Mouse (Mus musculus) heart, adult 2 months (tissue): ENCODE data around the gene Gm10024. TPM values are rescaled to one million over a fixed set of nuclear protein-coding genes. Genes with fewer than 3 reads are reported as not detected.
A peak's percentile ranks its signal among the peaks of the same experiment; 100 is the strongest.
"Not testable (repeated sequence)": the region's sequence is repeated elsewhere in the genome, so short reads cannot be mapped to it uniquely, and the experiment has no call there.

ENCODE experiments used
- DNase-seq, 2 experiments: peaks; one replicate each; pipeline ENCODE4 v3.0.0; 2021
- H3K27ac ChIP-seq: fragments of 200-600 bp; 2 replicates; pipeline ENCODE4 v1.8.1; 2022
- H3K27me3 ChIP-seq: fragments of 200-500 bp; 2 replicates; pipeline ENCODE4 v1.6.1; 2012; ENCODE audit warnings: mild to moderate bottlenecking, low read length, inconsistent platforms, mixed read lengths; ENCODE audit not compliant: control insufficient read depth, insufficient read depth
- H3K36me3 ChIP-seq: fragments of 200-500 bp; 2 replicates; pipeline ENCODE4 v1.6.1; 2012; ENCODE audit warnings: low read length, inconsistent platforms; ENCODE audit not compliant: control insufficient read depth, insufficient read depth
- H3K4me1 ChIP-seq: fragments of 200-500 bp; 2 replicates; pipeline ENCODE4 v1.6.1; 2011; ENCODE audit warnings: low read length; ENCODE audit not compliant: control insufficient read depth, insufficient read depth
- H3K4me3 ChIP-seq: fragments of 200-600 bp; 2 replicates; pipeline ENCODE4 v1.8.1; 2022
- H3K79me2 ChIP-seq: fragments of 200-500 bp; replicated peaks from 2 replicates; pipeline ENCODE4 v1.6.1; 2012; ENCODE audit warnings: mild to moderate bottlenecking, inconsistent platforms, low read length, moderate library complexity, mixed read lengths; ENCODE audit not compliant: control insufficient read depth, insufficient read depth
- H3K9ac ChIP-seq: fragments of 200-500 bp; 2 replicates; pipeline ENCODE4 v1.6.1; 2012; ENCODE audit warnings: low read depth, mild to moderate bottlenecking, control low read depth, inconsistent platforms, low read length, mixed read lengths
- CTCF ChIP-seq: fragments of 200-600 bp; IDR thresholded peaks from 2 replicates; pipeline ENCODE4 v1.8.1; 2022; ENCODE audit warnings: antibody characterized with exemption, mild to moderate bottlenecking, moderate library complexity
- EP300 ChIP-seq: fragments of 200-500 bp; IDR thresholded peaks from 2 replicates; pipeline ENCODE4 v1.6.1; 2011; ENCODE audit warnings: low read depth, low read length, control low read depth; ENCODE audit not compliant: insufficient read depth
- POLR2A ChIP-seq: fragments of 200-500 bp; IDR thresholded peaks from 2 replicates; pipeline ENCODE4 v1.6.1; 2011; ENCODE audit warnings: mild to moderate bottlenecking, low read depth, low read length, control low read depth; ENCODE audit not compliant: insufficient read depth
- WGBS: fragments of 180-500 bp; shearing (Covaris S2); methylation state at CpG from one replicate; pipeline ENCODE4 v1.1.7; 2018; 5-methylcytosine and 5-hydroxymethylcytosine counted together
- intact Hi-C: fragments of 180-260 bp; cut with DNase I; formaldehyde crosslinking; loops from one replicate; pipeline ENCODE4 v1.15.1; 2025
- polyA plus RNA-seq: library from polyadenylated mRNA; depleted of rRNA; stranded (reverse); fragments of >200 nt; gene quantifications from 2 replicates; pipeline ENCODE4 v1.2.3, GENCODE M21; 2012
- total RNA-seq, 2 experiments: library from RNA; stranded (reverse); gene quantifications; 2 replicates each; pipeline ENCODE4 v1.2.3; 2021

Gm10024 gene
- total and polyA plus RNA-seq, 3 experiments: not detected

DNA sequence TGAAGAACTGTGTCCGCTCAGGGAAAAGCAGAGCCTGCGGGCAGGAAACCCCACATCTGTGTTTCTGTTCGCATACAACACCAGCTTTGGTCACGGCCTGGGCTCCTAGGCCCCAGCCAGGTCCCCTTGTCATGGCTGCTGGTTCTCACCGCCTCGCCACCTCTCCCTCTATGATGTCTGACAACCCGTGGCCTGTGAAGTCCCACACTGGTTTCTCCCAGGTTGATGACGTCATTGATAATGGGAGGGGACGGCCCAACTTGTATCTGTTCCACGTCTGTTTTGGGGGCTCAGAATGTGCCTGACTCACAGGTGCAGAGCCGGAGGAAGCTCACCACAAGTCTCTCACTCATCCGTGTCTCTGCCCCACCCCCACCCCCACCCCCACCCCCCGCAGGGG, 37.5 kb upstream of the Gm10024 start:
- intact Hi-C loops: no loop called here
- DNase-seq: no peak
- Histone ChIP-seq H3K36me3 (no peaks in the 10 kb centered on the region), H3K27ac (no peak overlapping the region), H3K27me3 (peaks cover 6% of the 10 kb centered on the region), H3K4me3 (no peak overlapping the region), H3K4me1 (no peaks in the 10 kb centered on the region), H3K79me2 (no peaks in the 10 kb centered on the region), H3K9ac (no peak overlapping the region)
- TF ChIP-seq CTCF (no peak), EP300 (no peak), POLR2A (no peak)
- WGBS: 60% methylated on average over 13 of the region's 13 CpGs

- WGBS: 1% methylated on average over 35 of the region's 35 CpGs
- no peaks in the 10 kb centered on the region for H3K4me1 ChIP-seq
- H3K36me3 ChIP-seq: no peaks in the 10 kb centered on the region
- no peak for DNase-seq
- H3K79me2 ChIP-seq: no peaks in the 10 kb centered on the region
- peaks cover 6% of the 10 kb centered on the region for H3K27me3 ChIP-seq
- TF ChIP-seq CTCF (no peak), EP300 (no peak), POLR2A (no peak)
- H3K9ac ChIP-seq: no peak overlapping the region
- intact Hi-C loops: no loop called here
- H3K4me3 ChIP-seq: no peak overlapping the region
- no peak overlapping the region for H3K27ac ChIP-seq
Measured at GRCm38 (mm10) chr10:77677562-77677961, 33.7 kb upstream of the Gm10024 start.

DNA sequence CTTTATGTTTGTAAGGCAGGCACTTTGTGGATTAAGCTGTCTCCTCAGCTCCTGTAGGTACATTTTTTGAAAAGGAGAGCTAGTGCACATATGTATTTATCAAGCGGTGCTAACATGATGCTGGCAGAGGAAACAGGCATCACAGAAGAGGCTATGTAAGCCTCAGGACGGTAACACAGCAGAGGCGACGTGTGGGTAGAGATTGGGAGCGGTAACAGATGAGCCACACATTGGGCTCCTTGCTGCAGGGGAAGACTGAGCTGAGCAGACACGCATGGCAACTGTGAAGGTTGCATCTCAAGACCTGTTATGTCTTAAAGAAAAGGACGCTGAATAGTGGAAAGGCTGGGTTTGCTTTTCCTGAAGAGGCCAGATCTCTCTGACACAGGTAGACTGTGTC, 28.3 kb upstream of the Gm10024 start:
- 65% methylated on average over 7 of the region's 7 CpGs for whole genome bisulfite sequencing
- TF ChIP-seq CTCF (no peak), EP300 (no peak), POLR2A (no peak)
- Histone ChIP-seq H3K27me3 (no peaks in the 10 kb centered on the region; the same call in none of the 2 replicates), H3K4me3 (no peak overlapping the region), H3K79me2 (no peaks in the 10 kb centered on the region), H3K4me1 (no peaks in the 10 kb centered on the region), H3K27ac (no peak overlapping the region), H3K9ac (no peak overlapping the region), H3K36me3 (no peaks in the 10 kb centered on the region)
- intact Hi-C loops: no loop called here
- DNase-seq: no peak

GRCm38 (mm10) chr10:77684181-77684580, 27.1 kb upstream of the Gm10024 start:
- Histone ChIP-seq H3K9ac (no peak overlapping the region), H3K4me3 (no peak overlapping the region), H3K27me3 (no peaks in the 10 kb centered on the region; the same call in none of the 2 replicates), H3K79me2 (no peaks in the 10 kb centered on the region), H3K36me3 (no peaks in the 10 kb centered on the region), H3K4me1 (no peaks in the 10 kb centered on the region), H3K27ac (no peak overlapping the region)
- DNase-seq: no peak
- TF ChIP-seq CTCF (no peak), POLR2A (no peak), EP300 (no peak)
- 31% methylated on average over 8 of the region's 8 CpGs for WGBS
- intact Hi-C loops: no loop called here

DNA sequence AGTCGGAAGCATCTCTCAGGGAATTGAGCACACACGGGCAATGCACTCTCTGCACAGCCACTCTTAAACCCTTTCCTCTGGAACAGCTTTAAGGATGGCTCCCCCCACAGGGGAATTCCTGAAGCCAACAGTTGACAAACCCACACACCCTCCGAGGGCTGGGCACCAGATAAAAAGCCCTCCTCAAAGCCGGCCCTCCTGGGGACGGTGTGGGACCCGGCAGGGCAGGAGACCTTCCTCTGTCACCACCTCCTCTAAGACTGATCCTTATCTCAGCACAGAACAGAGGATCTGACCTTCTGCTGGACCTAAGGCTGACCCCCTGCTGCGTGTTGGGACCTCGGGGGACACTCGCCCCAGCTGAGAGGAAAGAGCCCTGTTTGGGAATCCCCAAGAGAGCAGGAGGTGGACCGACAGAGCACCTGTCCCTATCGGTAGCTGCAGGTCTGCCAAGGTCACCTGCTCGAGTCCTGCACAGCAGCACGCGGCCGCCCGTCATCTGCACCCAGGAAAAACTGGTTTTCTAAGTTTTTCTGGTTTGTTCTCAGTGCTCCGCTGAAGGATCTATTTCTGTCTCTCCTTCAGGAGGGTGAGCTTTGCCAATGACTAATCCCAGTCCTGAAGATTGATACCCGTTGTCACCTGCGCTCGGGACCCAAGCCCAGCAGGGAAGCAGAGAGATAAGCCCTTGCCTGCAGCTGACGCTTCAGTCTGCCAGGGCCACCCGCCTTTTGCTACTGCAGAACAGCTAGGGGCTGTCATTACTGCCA, 25.2 kb upstream of the Gm10024 start, which contains the start of gene Tspear:
TSS of gene Tspear (plus strand) at position 675 of the 770 bp plus-strand sequence.
- no peaks in the 10 kb centered on the region for H3K4me1 ChIP-seq
- TF ChIP-seq EP300: no peak
- TF ChIP-seq CTCF: no peak
- TF ChIP-seq POLR2A: no peak
- no peaks in the 10 kb centered on the region for H3K79me2 ChIP-seq
- intact Hi-C loops: no loop called here
- H3K27ac ChIP-seq: no peak within 1 kb of the TSS
- no peaks in the 10 kb centered on the region for H3K36me3 ChIP-seq
- DNase-seq: peak in 1 of 2 experiments; percentile 27
- H3K9ac ChIP-seq: no peak within 1 kb of the TSS
- no peak within 1 kb of the TSS for H3K4me3 ChIP-seq
- no peaks in the 10 kb centered on the region; the same call in none of the 2 replicates for H3K27me3 ChIP-seq
- 4% methylated on average over 22 of the region's 22 CpGs for WGBS

DNA sequence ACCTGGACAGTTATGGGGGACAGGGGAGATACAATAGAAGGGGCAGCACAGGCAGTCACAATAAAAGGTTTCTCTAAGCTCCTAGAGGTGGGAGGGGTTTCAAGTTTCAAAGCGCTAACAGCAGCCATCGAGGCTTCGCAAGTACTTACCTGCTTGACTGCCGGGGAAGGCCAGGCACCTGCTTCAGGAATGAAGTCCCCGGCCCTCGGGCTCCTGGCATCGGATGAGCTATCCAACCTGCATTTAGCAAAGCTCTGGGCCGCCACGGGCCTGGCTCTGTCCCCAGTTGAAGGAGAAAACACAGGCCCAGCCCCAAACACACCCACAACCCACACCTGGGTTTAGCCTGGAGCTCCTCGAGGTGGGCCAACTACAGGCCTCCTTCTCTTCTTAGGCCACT, 24.2 kb upstream of the Gm10024 start:
- H3K4me3 ChIP-seq: no peak overlapping the region
- intact Hi-C loops: no loop called here
- WGBS: 35% methylated on average over 10 of the region's 10 CpGs
- H3K4me1 ChIP-seq: no peaks in the 10 kb centered on the region
- no peak for TF ChIP-seq CTCF
- no peak for TF ChIP-seq POLR2A
- TF ChIP-seq EP300: no peak
- DNase-seq: no peak
- no peaks in the 10 kb centered on the region for H3K36me3 ChIP-seq
- no peak overlapping the region for H3K27ac ChIP-seq
- H3K79me2 ChIP-seq: no peaks in the 10 kb centered on the region
- H3K27me3 ChIP-seq: no peaks in the 10 kb centered on the region; the same call in none of the 2 replicates
- H3K9ac ChIP-seq: no peak overlapping the region

DNA sequence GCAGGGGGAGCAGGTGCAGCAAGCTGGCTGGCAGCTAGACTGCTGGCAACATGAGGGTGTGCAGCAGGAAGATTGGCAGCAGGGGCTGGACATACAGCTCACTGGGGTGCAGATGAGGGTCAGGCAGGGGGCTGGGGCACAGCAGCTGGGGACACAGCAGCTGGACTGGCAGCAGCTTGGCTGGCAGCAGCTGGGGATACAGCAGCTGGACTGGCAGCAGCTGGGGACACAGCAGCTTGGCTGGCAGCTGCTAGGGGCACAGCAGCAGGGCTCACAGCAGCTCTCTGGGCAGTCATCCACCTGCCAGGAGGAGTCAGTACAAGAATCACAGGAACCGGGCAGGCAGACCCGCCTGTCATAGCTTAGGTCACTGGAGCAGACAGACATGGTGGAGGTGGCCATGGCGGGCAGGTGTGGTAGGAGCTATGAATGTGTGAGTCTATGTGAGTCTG, 20.9 kb upstream of the Gm10024 start, which contains the start of gene Gm19402:
TSS of gene Gm19402 (minus strand) at position 402 of the 452 bp plus-strand sequence.
- H3K27me3 ChIP-seq, H3K9ac ChIP-seq, DNase-seq, intact Hi-C loops, H3K79me2 ChIP-seq, H3K27ac ChIP-seq, H3K36me3 ChIP-seq, H3K4me3 ChIP-seq, H3K4me1 ChIP-seq: not testable (repeated sequence)
- WGBS: 70% methylated on average over 3 of the region's 3 CpGs
